Mouse (Mus musculus) intestine, postnatal 0 days (tissue): Measurements from ENCODE around the gene Arl4a. TPM values are rescaled to one million over a fixed set of nuclear protein-coding genes. Genes with fewer than 3 reads are reported as not detected.
A peak's percentile ranks its signal among the peaks of the same experiment; 100 is the strongest.

Source experiments
- ATAC-seq: fragments of 200-750 bp; cut with Nextera tagmentation; 2 replicates; pipeline ENCODE4 v1.8.0; 2017; ENCODE audit warnings: mild to moderate bottlenecking, moderate TSS enrichment, moderate library complexity
- H3K27ac ChIP-seq: fragments of 300-500 bp; sonication (generic); 2 replicates; pipeline ENCODE4 v1.5.1; 2014; ENCODE audit warnings: mild to moderate bottlenecking, low read depth, low read length, moderate library complexity
- H3K27me3 ChIP-seq: fragments of 300-500 bp; sonication (generic); replicated peaks from 2 replicates; pipeline ENCODE4 v1.6.1; 2014; ENCODE audit warnings: low read length, mixed read lengths; ENCODE audit not compliant: control insufficient read depth, insufficient read depth
- H3K36me3 ChIP-seq: fragments of 300-500 bp; sonication (generic); 2 replicates; pipeline ENCODE4 v1.6.1; 2014; ENCODE audit warnings: mild to moderate bottlenecking, moderate library complexity; ENCODE audit not compliant: control insufficient read depth, insufficient read depth
- H3K4me1 ChIP-seq: fragments of 300-500 bp; sonication (generic); replicated peaks from 2 replicates; pipeline ENCODE4 v1.6.1; 2014; ENCODE audit warnings: antibody characterized with exemption, low read length, mixed read lengths; ENCODE audit not compliant: control insufficient read depth, insufficient read depth
- H3K4me2 ChIP-seq: fragments of 300-500 bp; sonication (generic); replicated peaks from 2 replicates; pipeline ENCODE4 v1.6.1; 2014; ENCODE audit warnings: low read depth, mild to moderate bottlenecking, moderate library complexity
- H3K4me3 ChIP-seq: fragments of 300-500 bp; sonication (generic); 2 replicates; pipeline ENCODE4 v1.5.1; 2014; ENCODE audit warnings: low read depth, low read length
- H3K9ac ChIP-seq: fragments of 300-500 bp; sonication (generic); 2 replicates; pipeline ENCODE4 v1.6.1; 2014; ENCODE audit warnings: mild to moderate bottlenecking, low read depth, low read length
- H3K9me3 ChIP-seq: fragments of 300-500 bp; sonication (generic); 2 replicates; pipeline ENCODE4 v1.6.1; 2016; ENCODE audit warnings: mixed run types; ENCODE audit not compliant: control insufficient read depth
- CTCF ChIP-seq: sonication (generic); IDR thresholded peaks from 2 replicates; pipeline ENCODE4 v1.5.1; 2016; ENCODE audit warnings: low read depth, mild to moderate bottlenecking, control low read depth, antibody characterized with exemption, moderate library complexity
- WGBS: fragments of 180-500 bp; shearing (Covaris S2); extraction: QIAGEN DNeasy Blood & Tissue Kit; methylation state at CpG from one replicate; pipeline ENCODE4 v1.1.7; 2014; 5-methylcytosine and 5-hydroxymethylcytosine counted together
- polyA plus RNA-seq: library from polyadenylated mRNA; unstranded; fragments of >200 nt; fragmentation: Nextera tagmentation; extraction: Ambion mirVana; gene quantifications from 2 replicates; pipeline ENCODE4 v1.2.1, GENCODE M21; 2015

The Arl4a gene
- polyA plus RNA-seq, 1 experiment from 2014 or later, result 115 TPM

DNA sequence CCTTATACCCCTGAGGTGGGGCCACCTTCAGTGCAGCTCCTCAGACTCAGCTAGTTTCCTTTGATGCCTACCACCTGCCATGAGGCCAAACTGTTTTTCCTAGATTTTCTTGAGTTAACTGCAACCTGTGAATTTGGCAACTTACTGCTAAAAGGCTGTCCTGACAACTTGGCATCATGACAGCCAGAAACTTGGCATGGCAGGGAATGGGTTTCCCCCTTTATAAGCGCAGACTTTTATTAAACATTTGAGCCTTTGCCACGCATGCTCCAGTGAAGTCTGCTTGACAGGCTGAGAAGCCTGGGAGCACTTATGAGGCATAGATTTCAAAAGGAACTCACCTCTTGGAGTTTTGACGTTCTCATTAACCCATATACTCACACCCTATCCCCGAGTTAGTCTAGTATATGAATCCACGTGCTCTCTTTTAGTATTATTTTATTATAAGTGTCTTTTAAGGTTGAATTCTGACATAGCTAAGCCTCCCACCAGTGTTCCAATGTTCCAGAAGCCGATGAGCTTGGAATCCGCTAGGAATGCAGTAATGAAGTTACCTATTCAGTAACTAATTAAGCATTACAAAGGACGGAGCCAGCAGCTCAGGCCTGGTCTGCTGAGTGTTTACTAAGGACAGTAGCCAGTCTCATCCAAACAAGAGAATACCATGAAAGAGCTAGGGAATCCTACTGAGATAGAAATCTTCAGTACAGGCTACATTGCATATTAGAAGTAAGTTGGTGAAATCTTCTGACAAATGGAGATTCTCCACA lies 6.2 kb upstream of the Arl4a start:
- H3K4me3 ChIP-seq, result no peak overlapping the region
- no peak overlapping the region for H3K27ac ChIP-seq
- no peak for TF ChIP-seq CTCF
- no peak overlapping the region for H3K4me2 ChIP-seq
- H3K9me3 ChIP-seq, result no peaks in the 10 kb centered on the region
- H3K4me1 ChIP-seq, result no peaks in the 10 kb centered on the region
- H3K9ac ChIP-seq, result no peak overlapping the region
- no peaks in the 10 kb centered on the region for H3K27me3 ChIP-seq
- WGBS, result 83% methylated on average over 8 of the region's 8 CpGs
- no peaks in the 10 kb centered on the region for H3K36me3 ChIP-seq
- ATAC-seq, result no peak

DNA sequence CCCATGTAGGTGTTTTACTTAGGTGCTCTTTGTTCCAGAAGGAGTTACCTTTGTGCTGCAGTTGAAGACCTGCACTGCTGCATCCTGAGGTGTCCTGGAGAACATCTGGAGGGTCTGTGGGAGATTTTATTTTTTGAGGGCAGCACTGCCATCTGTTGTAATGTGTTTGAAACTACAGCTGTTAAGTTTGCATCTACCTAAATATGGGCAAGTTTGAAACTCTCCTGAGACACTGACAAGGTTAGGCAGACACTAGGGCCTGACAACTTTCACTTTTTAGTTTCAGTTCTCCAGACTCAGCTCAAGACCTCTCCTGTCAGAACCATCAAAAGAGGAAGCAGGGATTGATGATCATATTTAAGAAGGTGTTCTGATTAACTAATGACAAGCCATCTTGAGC lies 2.2 kb upstream of the Arl4a start:
- no peaks in the 10 kb centered on the region for H3K9me3 ChIP-seq
- TF ChIP-seq CTCF, result peak; percentile 73
- no peak for ATAC-seq

DNA sequence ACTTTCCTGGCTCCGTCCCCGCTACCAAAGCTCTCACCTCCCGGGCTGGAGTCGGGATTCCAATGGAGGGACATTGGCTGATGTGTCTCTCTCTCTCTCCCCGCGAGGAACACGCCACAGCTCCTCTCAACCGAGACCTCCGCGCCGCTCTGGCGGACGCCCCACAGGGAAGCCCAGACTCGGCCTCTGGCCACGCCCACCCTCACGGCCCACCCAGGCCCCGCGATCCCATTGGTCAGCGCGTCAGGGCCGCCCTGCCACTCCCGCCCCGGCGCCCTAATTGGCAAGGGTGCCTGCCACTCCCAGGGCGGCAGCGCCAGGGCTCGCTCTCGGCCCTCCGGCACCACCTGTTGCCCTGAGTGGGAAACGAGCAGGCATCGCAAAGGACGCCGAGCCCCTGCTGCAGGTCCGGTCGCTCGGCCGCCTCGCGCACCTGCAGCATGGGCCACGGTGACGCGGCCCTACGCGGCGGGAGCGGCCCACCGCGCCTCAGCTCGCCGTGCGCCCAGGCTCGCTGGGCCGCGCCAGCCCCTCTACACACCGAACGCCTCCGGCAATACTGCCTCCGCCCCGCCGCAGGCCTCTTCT lies 505 bp downstream of the Arl4a start:
- H3K4me1 ChIP-seq, result no peaks in the 10 kb centered on the region
- peak overlapping the region; percentile 92 for H3K4me3 ChIP-seq
- H3K4me2 ChIP-seq, result peak overlapping the region; percentile 90
- under 1% methylated on average over 57 of the region's 60 CpGs for WGBS
- H3K36me3 ChIP-seq, result 0 out of 2 replicates have a peak, but pooled peaks cover 4% of the 10 kb centered on the region
- peak overlapping the region; percentile 97 for H3K27ac ChIP-seq
- TF ChIP-seq CTCF, result peak; percentile 96
- peak; percentile 98 for ATAC-seq
- H3K9me3 ChIP-seq, result no peaks in the 10 kb centered on the region
- no peaks in the 10 kb centered on the region for H3K27me3 ChIP-seq
- peak overlapping the region; percentile 94 for H3K9ac ChIP-seq

More for the DNA sequence above, 2.2 kb upstream of the Arl4a start:
- no peak overlapping the region for H3K4me3 ChIP-seq
- no peaks in the 10 kb centered on the region for H3K4me1 ChIP-seq
- no peak overlapping the region for H3K27ac ChIP-seq
- no peak overlapping the region for H3K4me2 ChIP-seq
- H3K36me3 ChIP-seq, result no peaks in the 10 kb centered on the region
- no peak overlapping the region for H3K9ac ChIP-seq
- no peaks in the 10 kb centered on the region for H3K27me3 ChIP-seq

DNA sequence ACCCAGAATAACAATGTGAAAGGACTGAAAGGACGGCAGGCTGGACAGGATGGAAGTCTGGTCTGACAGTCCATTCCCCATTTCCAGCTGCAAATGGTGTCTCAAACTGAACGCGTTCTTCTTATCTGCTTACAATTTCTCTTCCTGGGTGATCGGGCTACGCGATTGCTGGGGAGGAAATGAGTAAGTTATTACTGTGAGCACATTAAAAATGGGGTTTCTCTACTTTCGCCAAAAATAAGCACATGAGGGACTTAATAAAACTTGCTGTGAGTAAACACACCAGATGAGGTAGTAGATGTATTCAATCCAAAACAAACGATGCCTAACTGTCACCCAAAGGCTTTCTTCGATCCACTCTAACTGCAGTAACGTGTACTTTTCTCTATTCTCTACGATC lies 1.2 kb downstream of the Arl4a start:
- H3K4me1 ChIP-seq, result no peaks in the 10 kb centered on the region
- H3K4me2 ChIP-seq, result peak overlapping the region; percentile 90
- peak overlapping the region; percentile 97 for H3K27ac ChIP-seq
- peak overlapping the region; percentile 94 for H3K9ac ChIP-seq
- H3K36me3 ChIP-seq, result 0 out of 2 replicates have a peak, but pooled peaks cover 4% of the 10 kb centered on the region
- H3K27me3 ChIP-seq, result no peaks in the 10 kb centered on the region
- H3K9me3 ChIP-seq, result no peaks in the 10 kb centered on the region
- WGBS, result 1% methylated on average over 11 of the region's 11 CpGs
- peak overlapping the region; percentile 92 for H3K4me3 ChIP-seq
- no peak for ATAC-seq
- TF ChIP-seq CTCF, result no peak

DNA sequence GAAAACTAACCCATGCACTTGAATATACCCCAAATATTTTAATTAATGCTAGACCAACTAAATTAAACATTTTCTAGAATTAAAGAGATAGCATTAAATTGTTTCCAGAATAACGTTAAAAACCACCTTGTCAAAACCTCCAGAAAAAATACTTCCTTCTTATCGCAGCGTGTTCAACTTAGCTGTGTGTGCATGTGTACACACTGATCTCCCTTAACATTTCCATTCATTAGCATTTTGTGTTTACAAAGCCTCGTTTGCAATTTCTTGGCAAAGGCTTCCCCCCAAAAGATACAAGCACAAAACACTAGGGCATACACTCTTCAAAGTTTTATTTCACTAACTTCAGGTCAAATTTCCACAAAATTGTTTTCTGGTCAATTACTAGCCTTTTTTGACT lies 2.3 kb downstream of the Arl4a start:
- Histone ChIP-seq H3K9ac (no peak overlapping the region), H3K9me3 (no peaks in the 10 kb centered on the region), H3K4me1 (no peaks in the 10 kb centered on the region), H3K36me3 (0 out of 2 replicates have a peak, but pooled peaks cover 4% of the 10 kb centered on the region), H3K27me3 (no peaks in the 10 kb centered on the region), H3K4me2 (peak overlapping the region; percentile 90), H3K4me3 (peak overlapping the region; percentile 92), H3K27ac (no peak overlapping the region)
- ATAC-seq, result no peak
- WGBS, result 33% methylated on average over 4 of the region's 4 CpGs
- no peak for TF ChIP-seq CTCF

DNA sequence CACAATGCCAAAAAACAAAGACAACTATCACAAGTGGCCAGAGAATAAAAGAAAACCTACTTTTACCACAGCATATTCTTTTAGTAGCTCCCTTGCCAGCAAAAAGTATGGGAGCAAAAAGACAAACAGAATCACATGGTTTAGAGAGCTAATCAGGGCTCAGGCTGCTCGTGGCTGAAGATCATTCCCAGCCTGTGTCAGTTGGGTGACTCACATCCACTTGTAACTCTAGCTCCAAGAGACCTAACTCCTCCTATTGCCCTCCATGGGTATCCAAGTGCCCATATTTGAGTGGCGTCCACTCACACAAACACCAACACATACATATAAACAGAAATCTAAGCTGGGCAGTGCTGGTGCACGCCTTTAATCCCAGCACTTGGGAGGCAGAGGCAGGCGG lies 8.6 kb downstream of the Arl4a start:
- Histone ChIP-seq H3K36me3 (0 out of 2 replicates have a peak, but pooled peaks cover 2% of the 10 kb centered on the region), H3K4me3 (no peak overlapping the region), H3K27me3 (no peaks in the 10 kb centered on the region), H3K4me2 (no peak overlapping the region), H3K27ac (no peak overlapping the region), H3K9me3 (no peaks in the 10 kb centered on the region), H3K9ac (no peak overlapping the region), H3K4me1 (no peaks in the 10 kb centered on the region; the same call in 1 of the 2 replicates)
- no peak for TF ChIP-seq CTCF
- no peak for ATAC-seq
- 69% methylated on average over 4 of the region's 4 CpGs for WGBS
